ENCODE assay signal across 27 mouse cellular contexts in genomic region chr2:27215537-27215936, GRCm38 (mm10). TPM values are rescaled to one million over a fixed set of nuclear protein-coding genes. Genes with fewer than 3 reads are reported as not detected.
A peak's percentile ranks its signal among the peaks of the same experiment; 100 is the strongest.
DNase-seq lines count a peak whose midpoint lies in the region; ATAC-seq and TF ChIP-seq lines count a peak whose summit lies in the region.
"Had no signal": no experiment of that assay in that cellular context is flagged by ENCODE, and none has a peak within 500 bp of the region (broad histone marks: within the 10 kb centered on the region; RNA-seq: fewer than 3 reads in every experiment).

No protein-coding gene starts in this region.

- peak; percentile 72 for ATAC-seq in liver, postnatal 0 days
- ATAC-seq in liver, embryonic 11.5 days (replicated peaks; ENCODE audit: low FRiP score), result no peak
- ATAC-seq: activated CD4-positive, CD25-positive, alpha-beta regulatory T cell, adult 4 months; forebrain, embryonic 13.5 days; forebrain, embryonic 16.5 days; hindbrain, embryonic 16.5 days had no signal

- TF ChIP-seq POLR2A in heart, adult 2 months (IDR thresholded peaks at IDR 0.05; ENCODE audit: insufficient read depth, low read depth, low read length), result no peak

- 81% methylated on average over 2 of the region's 2 CpGs for WGBS in heart, embryonic 10.5 days
- WGBS in heart, adult 2 months, result 72% methylated on average over 2 of the region's 2 CpGs
- WGBS in liver, postnatal 0 days (ENCODE audit: insufficient replicate concordance), result 53% methylated on average over 2 of the region's 2 CpGs
- WGBS in liver, embryonic 11.5 days, result 55% methylated on average over 2 of the region's 2 CpGs

- DNase-seq in adrenal gland, adult 2 months, result peak; percentile 36
- no peak for DNase-seq in adrenal gland, postnatal 10 days
- no peak for DNase-seq in heart, embryonic 10.5 days (ENCODE audit: low spot score)
- no peak for DNase-seq in heart, adult 2 months
- peak; percentile 49 for DNase-seq in kidney, adult 9 months
- no peak for DNase-seq in kidney, adult 8-10 months
- DNase-seq in liver, postnatal 0 days, result no peak
- no peak for DNase-seq in liver, embryonic 11.5 days (ENCODE audit: low spot score)
- DNase-seq: cerebellum, adult 18-20 months; cerebellum, adult 9-10 months; cerebellum, postnatal 14 days; gastrocnemius, postnatal 10 days; gastrocnemius, postnatal 36 days; heart, postnatal 10 days; heart, postnatal 36 days had no signal

- no peak overlapping the region for H3K4me2 ChIP-seq in liver, postnatal 0 days (ENCODE audit: low read depth, low read length)
- no peak overlapping the region for H3K4me2 ChIP-seq in liver, embryonic 11.5 days
- H3K4me2 ChIP-seq: forebrain, embryonic 13.5 days; heart, embryonic 12.5 days; heart, embryonic 15.5 days; hindbrain, embryonic 13.5 days had no signal

- H3K4me1 ChIP-seq in heart, embryonic 10.5 days, result peaks cover 78% of the 10 kb centered on the region
- H3K4me1 ChIP-seq in heart, adult 2 months (ENCODE audit: control insufficient read depth, insufficient read depth, low read length), result peaks cover 11% of the 10 kb centered on the region
- no peaks in the 10 kb centered on the region for H3K4me1 ChIP-seq in liver, postnatal 0 days (ENCODE audit: insufficient read depth)
- peaks cover 2% of the 10 kb centered on the region; the same call in 1 of the 2 replicates for H3K4me1 ChIP-seq in liver, embryonic 11.5 days (replicated peaks; ENCODE audit: control insufficient read depth, insufficient read depth, low read length)
- H3K4me1 ChIP-seq: hindbrain, embryonic 10.5 days had no signal

- H3K27me3 ChIP-seq in heart, embryonic 10.5 days (ENCODE audit: insufficient read depth, poor library complexity, severe bottlenecking), result peaks cover 8% of the 10 kb centered on the region; the same call in 1 of the 2 replicates
- H3K27me3 ChIP-seq in heart, adult 2 months (ENCODE audit: control insufficient read depth, insufficient read depth, low read length), result no peaks in the 10 kb centered on the region
- no peaks in the 10 kb centered on the region for H3K27me3 ChIP-seq in liver, postnatal 0 days (ENCODE audit: insufficient read depth, low read length)
- H3K27me3 ChIP-seq in liver, embryonic 11.5 days (replicated peaks; ENCODE audit: control insufficient read depth, insufficient read depth, low read length), result no peaks in the 10 kb centered on the region
- H3K27me3 ChIP-seq: forebrain, embryonic 13.5 days; heart, embryonic 15.5 days; hindbrain, embryonic 13.5 days had no signal

- H3K9me3 ChIP-seq in heart, embryonic 10.5 days, result no peaks in the 10 kb centered on the region
- H3K9me3 ChIP-seq in liver, postnatal 0 days (ENCODE audit: low read length), result no peaks in the 10 kb centered on the region
- H3K9me3 ChIP-seq in liver, embryonic 11.5 days (ENCODE audit: control insufficient read depth, low read length), result no peaks in the 10 kb centered on the region
- H3K9me3 ChIP-seq: forebrain, embryonic 10.5 days; forebrain, embryonic 13.5 days; heart, embryonic 12.5 days; heart, embryonic 15.5 days; hindbrain, embryonic 10.5 days; hindbrain, embryonic 13.5 days had no signal

- TF ChIP-seq EP300 in heart, adult 2 months (IDR thresholded peaks at IDR 0.05; ENCODE audit: insufficient read depth, low read depth, low read length), result no peak
- no peak for TF ChIP-seq EP300 in liver, postnatal 0 days (IDR thresholded peaks at IDR 0.05; ENCODE audit: low read depth)

- intact Hi-C loops in heart, adult 2 months (cut with DNase I), result no loop called here

- no peak for TF ChIP-seq CTCF in heart, adult 2 months (IDR thresholded peaks at IDR 0.05)
- no peak for TF ChIP-seq CTCF in liver, postnatal 0 days (IDR thresholded peaks at IDR 0.05; ENCODE audit: low read depth)

- H3K4me3 ChIP-seq in heart, embryonic 10.5 days, result no peak overlapping the region
- no peak overlapping the region for H3K4me3 ChIP-seq in heart, adult 2 months
- H3K4me3 ChIP-seq in liver, postnatal 0 days (ENCODE audit: low read depth, low read length), result no peak overlapping the region
- no peak overlapping the region for H3K4me3 ChIP-seq in liver, embryonic 11.5 days (ENCODE audit: low read depth, low read length)
- H3K4me3 ChIP-seq: forebrain, embryonic 10.5 days; forebrain, embryonic 13.5 days; heart, embryonic 12.5 days; heart, embryonic 15.5 days; hindbrain, embryonic 10.5 days; hindbrain, embryonic 13.5 days had no signal

- no peak overlapping the region for H3K9ac ChIP-seq in heart, adult 2 months (ENCODE audit: low read depth, low read length)
- no peak overlapping the region for H3K9ac ChIP-seq in liver, postnatal 0 days (replicated peaks)
- H3K9ac ChIP-seq in liver, embryonic 11.5 days (ENCODE audit: low read depth, low read length), result no peak overlapping the region
- H3K9ac ChIP-seq: forebrain, embryonic 13.5 days; heart, embryonic 12.5 days; heart, embryonic 15.5 days; hindbrain, embryonic 13.5 days had no signal

- peak overlapping the region; percentile 90; the same call in 1 of the 2 replicates for H3K27ac ChIP-seq in heart, embryonic 10.5 days
- no peak overlapping the region for H3K27ac ChIP-seq in heart, adult 2 months
- H3K27ac ChIP-seq in liver, postnatal 0 days (ENCODE audit: low read depth), result peak overlapping the region; percentile 23
- no peak overlapping the region for H3K27ac ChIP-seq in liver, embryonic 11.5 days (ENCODE audit: low read depth, low read length)
- H3K27ac ChIP-seq: forebrain, embryonic 10.5 days; forebrain, embryonic 13.5 days; hindbrain, embryonic 10.5 days; hindbrain, embryonic 13.5 days had no signal

- H3K79me2 ChIP-seq in heart, adult 2 months (replicated peaks; ENCODE audit: control insufficient read depth, insufficient read depth, low read length), result no peaks in the 10 kb centered on the region

- no peaks in the 10 kb centered on the region for H3K36me3 ChIP-seq in heart, embryonic 10.5 days
- H3K36me3 ChIP-seq in heart, adult 2 months (ENCODE audit: control insufficient read depth, insufficient read depth, low read length), result no peaks in the 10 kb centered on the region
- peaks cover 11% of the 10 kb centered on the region for H3K36me3 ChIP-seq in liver, postnatal 0 days (replicated peaks; ENCODE audit: insufficient read depth, low read length)
- H3K36me3 ChIP-seq in liver, embryonic 11.5 days (ENCODE audit: control insufficient read depth, insufficient read depth, low read length), result no peaks in the 10 kb centered on the region
- H3K36me3 ChIP-seq: forebrain, embryonic 10.5 days; heart, embryonic 12.5 days; heart, embryonic 15.5 days; hindbrain, embryonic 10.5 days; hindbrain, embryonic 13.5 days had no signal

RNA-seq across cellular contexts. Expression of gene Sardh, which starts 32.6 kb away (rescaled TPM):
- 1 to 10 TPM; 8.3 to 9.9 TPM for total RNA-seq in adrenal gland, adult 2 months (2021)
- polyA plus RNA-seq in adrenal gland, adult 2 months (2012; rRNA removed), result 16.8 and 21.3 TPM in 2 replicates
- total RNA-seq in adrenal gland, postnatal 10 days (2021), result 10 to 100 TPM; 46.6 to 79.0 TPM
- polyA plus RNA-seq in heart, embryonic 10.5 days (2016; fragmentation: Nextera tagmentation; extraction: Ambion mirVana), result 11.8 and 13.4 TPM in 2 replicates
- 1 to 10 TPM; 4.7 to 6.5 TPM for total RNA-seq in heart, adult 2 months (2021)
- polyA plus RNA-seq in heart, adult 2 months (2012; rRNA removed), result 18.0 and 19.1 TPM in 2 replicates
- 145 and 152 TPM in 2 replicates for polyA plus RNA-seq in liver, postnatal 0 days (2015; fragmentation: Nextera tagmentation; extraction: Ambion mirVana)
- polyA plus RNA-seq in liver, embryonic 11.5 days (2014; fragmentation: Nextera tagmentation; extraction: Ambion mirVana), result 38.0 and 40.6 TPM in 2 replicates
- total RNA-seq: granulocyte monocyte progenitor cell, adult 5-6 weeks had no signal

RNA-seq across cellular contexts. Expression of gene Dbh, which starts 50.5 kb away (rescaled TPM):
- total RNA-seq in adrenal gland, adult 2 months (2021), result 100 to 1,000 TPM; 348 to 637 TPM
- polyA plus RNA-seq in adrenal gland, adult 2 months (2012; rRNA removed), result 306 and 321 TPM in 2 replicates
- total RNA-seq in adrenal gland, postnatal 10 days (2021), result 100 to 1,000 TPM; 330 to 339 TPM
- polyA plus RNA-seq in heart, embryonic 10.5 days (2016; fragmentation: Nextera tagmentation; extraction: Ambion mirVana), result 0.21 and 0.69 TPM in 2 replicates
- 1 to 10 TPM; 1.1 to 2.1 TPM for total RNA-seq in heart, adult 2 months (2021)
- polyA plus RNA-seq in heart, adult 2 months (2012; rRNA removed), result 7.7 and 9.4 TPM in 2 replicates
- polyA plus RNA-seq in liver, postnatal 0 days (2015; fragmentation: Nextera tagmentation; extraction: Ambion mirVana), result not detected in 2 replicates
- 0.49 and 0.96 TPM in 2 replicates for polyA plus RNA-seq in liver, embryonic 11.5 days (2014; fragmentation: Nextera tagmentation; extraction: Ambion mirVana)
- total RNA-seq: ES-E14; gastrocnemius, adult 18-20 months; gastrocnemius, postnatal 36 days; granulocyte monocyte progenitor cell, adult 5-6 weeks had no signal
- polyA plus RNA-seq: activated CD4-positive, CD25-positive, alpha-beta regulatory T cell, adult 4 months; forebrain, embryonic 10.5 days; forebrain, embryonic 13.5 days; forebrain, embryonic 16.5 days had no signal

Comparison
In these comparisons a context has a peak if more than half of its experiments do, and no peak if none do; other contexts are left out.
1. DNase-seq: peak in adrenal gland, adult 2 months (single experiment) and kidney, adult 9 months (single experiment); none in adrenal gland, postnatal 10 days (single experiment), heart, embryonic 10.5 days (single experiment), heart, adult 2 months (0 of 2), kidney, adult 8-10 months (0 of 2), liver, postnatal 0 days (single experiment) and liver, embryonic 11.5 days (single experiment).
2. H3K27ac ChIP-seq: peak in heart, embryonic 10.5 days (single experiment) and liver, postnatal 0 days (single experiment); none in heart, adult 2 months (single experiment) and liver, embryonic 11.5 days (single experiment).
3. RNA of gene Dbh, which starts 50.5 kb away (polyA plus RNA-seq): 306 to 321 TPM in adrenal gland, adult 2 months; 7.7 to 9.4 TPM in heart, adult 2 months, 0.21 to 0.69 TPM in heart, embryonic 10.5 days, 0.49 to 0.96 TPM in liver, embryonic 11.5 days and not detected in liver, postnatal 0 days; every median in the first group is over 10 times any median in the second.